Mouse (Mus musculus): ENCODE measurements around the gene Gatd1.

The Gatd1 gene

DNA sequence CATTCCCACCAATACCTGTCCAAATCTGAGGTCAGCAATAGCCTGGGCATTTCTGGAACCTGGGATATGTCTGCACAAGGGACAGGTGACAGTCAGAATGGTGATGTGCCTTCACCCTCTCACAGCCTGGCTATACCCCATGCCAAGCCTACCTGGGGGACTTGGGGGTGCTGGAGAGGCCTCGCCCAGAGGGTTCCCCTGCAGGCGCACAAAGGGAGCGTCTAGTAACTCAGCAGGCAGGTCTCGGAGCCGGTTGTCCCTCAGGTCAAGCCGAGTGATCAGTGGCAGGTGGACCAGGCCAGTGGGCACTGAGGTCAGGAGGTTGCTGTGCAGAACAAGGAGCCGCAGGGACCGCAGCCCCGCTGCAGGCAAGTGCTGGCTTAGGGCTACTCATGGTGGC, 27.5 kb upstream of the Gatd1 start:
- no peak for DNase-seq (ENCODE audit: low spot score)

DNA sequence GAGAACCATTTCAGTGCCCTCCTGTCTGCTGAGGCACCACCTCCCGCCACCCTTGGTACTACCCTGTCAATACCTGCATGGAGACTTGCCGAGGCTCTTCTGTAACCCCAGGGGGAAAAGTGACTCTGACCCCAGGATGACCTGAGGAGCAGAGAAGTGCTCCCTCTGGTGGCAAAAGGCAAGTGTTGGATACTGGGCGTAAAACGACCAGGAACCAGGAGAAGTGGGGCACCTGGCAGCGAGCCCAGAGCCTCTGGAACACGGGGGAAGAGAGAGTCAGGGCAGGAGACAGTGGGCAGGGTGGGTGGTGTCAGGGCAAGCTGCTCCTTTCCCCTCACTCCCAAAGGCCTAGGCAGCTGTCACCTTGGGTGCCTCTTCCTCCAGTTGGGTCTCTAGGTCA, 26.7 kb upstream of the Gatd1 start:
- DNase-seq (ENCODE audit: low spot score): peak; percentile 73

DNA sequence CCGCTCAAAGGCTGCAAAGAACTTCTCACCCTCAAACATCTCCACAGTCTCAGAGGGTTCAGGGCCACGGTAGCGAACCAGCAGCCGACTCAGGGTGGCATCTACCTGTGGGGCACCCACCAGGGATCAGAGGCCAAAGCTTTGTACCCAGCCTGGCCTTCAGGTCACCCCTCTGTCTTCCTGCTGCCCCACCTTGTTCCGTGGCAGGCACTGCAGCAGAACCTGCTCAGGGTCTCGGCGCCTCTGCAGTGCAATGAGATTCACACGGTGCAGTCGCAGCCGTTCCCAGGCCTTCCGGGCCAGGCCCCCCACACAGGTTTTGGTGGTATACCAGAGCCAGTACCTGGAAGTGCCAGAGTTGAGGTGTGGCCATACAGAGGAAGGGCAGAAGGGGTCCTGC, 25.9 kb upstream of the Gatd1 start:
- no peak for DNase-seq (ENCODE audit: low spot score)

DNA sequence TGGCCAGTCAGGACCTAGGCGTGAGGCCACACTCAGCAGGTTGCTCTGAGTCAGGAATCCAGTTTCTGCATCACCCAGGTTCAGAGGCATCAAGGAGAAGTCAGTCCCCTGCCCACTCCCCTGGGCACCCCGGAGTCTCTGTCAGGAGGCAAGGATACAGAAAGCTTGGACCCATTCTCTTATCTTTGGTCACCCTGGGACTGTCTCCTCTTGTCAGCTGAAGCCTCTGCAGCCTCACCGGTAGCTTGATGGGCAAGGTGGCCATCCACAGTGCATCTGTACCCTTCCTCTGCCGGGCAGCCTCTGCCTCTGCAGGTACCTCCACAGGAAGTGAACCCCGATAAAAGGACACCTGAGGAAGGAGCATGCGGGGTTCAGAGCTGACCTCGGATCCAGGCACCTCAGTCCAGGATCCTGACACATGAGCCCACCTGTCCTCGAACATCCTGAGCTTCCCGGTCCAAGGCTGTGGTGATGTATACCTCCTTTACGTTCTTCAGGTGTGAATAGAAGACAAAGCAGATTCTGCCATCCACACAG, 25.3 kb upstream of the Gatd1 start:
- DNase-seq (ENCODE audit: low spot score): no peak

DNA sequence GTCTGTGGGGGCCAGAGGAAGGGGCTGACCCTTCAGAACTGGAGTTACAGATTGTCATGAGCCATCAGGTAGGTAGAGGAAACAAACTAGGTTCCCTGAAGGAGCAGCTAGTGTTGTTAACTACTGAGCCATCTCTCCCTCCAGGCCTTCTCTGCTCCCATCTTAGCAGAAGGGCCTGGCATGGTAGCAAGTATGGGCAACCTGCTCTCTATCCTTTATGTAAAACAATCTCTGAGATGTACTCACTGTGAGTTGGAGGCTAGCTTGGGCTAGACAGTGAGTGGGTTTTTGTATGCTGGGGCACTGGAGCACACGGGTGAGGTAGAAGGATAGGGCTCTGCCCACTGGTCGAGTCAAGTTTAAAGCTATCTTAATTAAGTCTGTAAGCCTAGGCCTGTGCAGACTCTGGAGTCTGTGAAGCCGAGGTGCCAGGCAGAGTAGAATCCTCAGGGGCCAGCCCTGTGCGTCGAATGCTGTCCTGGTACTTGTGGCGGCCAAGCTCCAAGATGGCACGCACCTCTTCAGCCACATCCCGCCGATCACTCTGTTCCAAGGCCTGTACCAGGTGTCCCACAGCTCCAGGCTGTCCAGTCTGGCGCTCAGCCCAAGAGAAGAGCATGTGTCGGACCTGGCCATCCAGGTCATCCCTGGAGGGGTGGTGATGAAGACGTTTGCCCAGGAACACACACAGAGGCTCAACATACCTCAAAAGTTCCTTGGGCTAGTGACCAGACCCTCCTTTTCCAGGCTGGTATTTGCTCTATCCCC, 24.4 kb upstream of the Gatd1 start:
- no peak for DNase-seq (ENCODE audit: low spot score)

DNA sequence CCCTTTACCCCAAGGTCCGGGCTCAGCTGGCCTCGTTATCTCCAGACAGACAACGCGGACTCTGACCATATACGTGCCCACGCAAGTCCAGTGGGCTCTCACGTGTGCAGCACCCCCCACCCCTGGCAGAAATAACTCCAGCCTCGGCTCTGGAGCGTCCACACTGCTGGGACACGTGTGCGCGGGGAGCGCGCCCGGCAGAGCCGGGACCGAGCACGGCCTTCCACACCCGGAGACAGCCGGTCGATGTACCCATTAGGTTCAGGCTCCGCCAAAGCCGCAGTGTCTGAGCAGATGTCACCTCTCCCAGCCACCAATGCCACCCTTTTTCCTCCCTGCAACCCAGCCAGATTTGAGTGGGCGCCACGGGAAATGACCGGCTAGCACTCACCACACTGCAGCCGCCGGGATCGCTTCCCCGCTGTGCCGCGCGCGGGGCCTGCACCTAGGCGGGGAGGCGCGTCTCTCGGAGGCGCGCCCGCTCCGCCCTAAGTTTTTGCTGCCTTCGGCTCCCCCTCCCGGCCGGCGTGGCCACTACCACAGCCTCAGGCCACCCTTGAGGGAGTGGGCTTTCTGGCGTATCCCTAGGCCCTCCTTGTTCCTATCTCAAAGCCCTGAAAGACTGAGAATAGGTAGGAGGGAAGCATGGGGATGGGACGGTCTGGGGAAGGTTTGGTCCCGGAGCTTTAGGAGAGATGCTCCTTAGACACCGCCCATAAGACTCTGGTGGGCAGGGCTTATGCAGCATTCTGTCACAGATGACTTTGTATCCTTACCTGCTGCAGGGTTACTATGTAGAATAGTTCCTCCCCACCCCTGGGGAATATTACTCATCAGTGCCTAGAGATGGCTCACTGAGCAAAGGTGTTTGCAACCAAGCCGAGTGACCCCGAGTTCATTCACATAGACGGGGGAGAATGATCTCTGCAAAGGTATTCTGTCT, 23.5 kb upstream of the Gatd1 start, which contains the start of gene Slc25a22:
Gene Slc25a22 (minus strand): TSS at position 715 of the 943 bp plus-strand sequence.
- DNase-seq (ENCODE audit: low spot score): peak; percentile 92

DNA sequence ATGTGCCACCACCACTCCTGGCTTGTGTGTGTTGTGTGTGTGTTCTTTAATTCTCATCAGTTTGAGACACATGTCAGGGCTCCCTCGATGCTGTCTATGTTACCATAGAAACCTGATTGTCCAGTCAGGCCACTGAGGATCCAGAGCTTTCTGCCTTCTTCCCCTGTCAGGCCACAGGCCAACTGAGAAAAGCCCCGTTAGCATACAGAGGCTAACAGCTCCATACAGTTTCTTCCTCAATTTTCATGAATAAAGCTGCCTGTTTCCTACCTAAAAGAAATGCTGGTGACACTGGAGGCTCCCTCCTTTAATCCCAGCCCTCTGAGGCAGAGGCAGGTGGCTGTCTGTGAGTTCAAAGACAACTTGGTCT, 22.6 kb upstream of the Gatd1 start:
- no peak for DNase-seq (ENCODE audit: low spot score)

DNA sequence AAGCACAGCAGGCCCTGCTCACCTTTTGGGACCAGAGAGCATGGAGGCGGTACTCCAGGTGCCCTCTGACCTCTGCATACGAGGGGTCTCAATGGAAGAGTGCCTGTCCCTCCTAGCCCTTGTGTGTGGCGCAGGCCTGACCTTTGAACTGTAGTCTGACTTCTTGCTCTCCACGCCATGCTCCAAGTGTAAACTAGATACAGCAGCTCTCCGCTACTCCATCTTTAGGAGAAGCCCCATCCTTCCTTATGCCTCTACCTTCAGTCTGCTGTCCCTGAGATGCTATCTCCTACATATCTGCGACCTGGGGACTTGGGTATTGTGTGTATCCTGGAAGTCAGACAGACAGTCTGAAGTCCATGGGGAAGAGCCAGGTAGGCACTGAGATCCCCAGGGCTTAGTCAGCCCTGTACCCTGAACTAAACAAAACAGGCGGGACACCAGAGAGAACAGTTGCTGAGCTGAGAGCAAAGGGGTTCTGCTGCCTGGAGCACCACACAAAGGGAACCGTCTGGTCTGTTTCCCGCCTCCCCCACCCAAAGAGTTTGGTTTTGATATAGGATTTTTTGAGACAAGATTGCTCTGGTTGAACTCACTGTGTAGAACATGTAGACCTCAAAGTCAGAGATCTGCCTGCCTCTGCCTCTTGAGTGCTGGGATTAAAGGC, 22.1 kb upstream of the Gatd1 start:
- no peak for DNase-seq (ENCODE audit: low spot score)

DNA sequence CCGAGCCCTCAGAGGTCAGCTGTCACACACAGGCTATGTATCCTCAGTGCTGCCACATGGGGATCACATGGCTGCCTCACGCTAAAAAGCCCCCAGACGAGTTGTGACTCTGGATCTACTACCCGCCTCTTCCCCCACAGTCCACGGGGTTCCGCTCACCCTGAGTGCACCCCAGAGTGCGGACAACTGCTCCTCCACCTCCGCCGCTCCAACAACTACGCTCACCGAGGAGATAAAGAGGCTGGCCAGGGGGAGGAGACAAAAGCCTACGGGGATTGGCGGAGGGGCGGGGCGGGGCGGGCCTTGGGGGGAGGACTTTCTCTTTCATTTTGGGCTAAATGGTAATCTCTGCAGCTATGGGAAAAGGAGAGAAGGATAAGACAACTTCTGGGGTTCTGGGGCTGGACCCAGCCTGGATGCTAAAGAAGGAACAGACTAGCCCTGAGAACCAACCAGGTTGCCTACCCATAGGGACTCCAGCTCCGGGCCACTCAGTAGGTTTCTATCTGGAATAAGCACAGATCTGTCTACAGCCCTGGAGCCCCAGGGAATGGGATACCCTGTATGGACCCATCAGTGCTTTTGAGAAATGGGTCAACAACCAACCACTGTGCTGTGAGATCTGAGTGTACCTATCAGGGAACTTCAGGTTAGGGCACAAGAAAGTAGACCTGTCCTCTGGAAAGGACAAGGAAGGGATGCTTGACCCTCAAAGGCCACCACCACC, 21.4 kb upstream of the Gatd1 start:
- DNase-seq (ENCODE audit: low spot score): peak; percentile 65

DNA sequence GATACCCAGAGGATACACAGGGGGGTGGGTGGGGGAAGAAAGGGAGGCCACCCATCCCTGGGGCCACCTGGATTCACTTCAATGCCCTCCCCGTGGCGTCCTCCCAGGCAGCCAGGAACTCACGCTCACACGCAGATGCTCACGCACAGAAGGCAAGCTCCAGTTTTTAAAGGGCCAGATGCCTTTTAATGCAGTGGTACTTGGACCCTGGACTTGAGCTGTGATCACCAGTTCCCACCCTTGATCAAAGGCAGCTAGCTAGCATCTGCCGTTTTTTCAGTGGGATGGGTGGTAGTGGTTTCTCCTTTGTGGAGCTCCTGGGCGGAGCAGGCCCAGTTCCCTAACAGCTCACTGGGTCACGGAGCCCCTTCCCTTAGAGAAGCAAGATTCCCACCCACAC, 20.5 kb upstream of the Gatd1 start:
- DNase-seq (ENCODE audit: low spot score): peak; percentile 64

DNA sequence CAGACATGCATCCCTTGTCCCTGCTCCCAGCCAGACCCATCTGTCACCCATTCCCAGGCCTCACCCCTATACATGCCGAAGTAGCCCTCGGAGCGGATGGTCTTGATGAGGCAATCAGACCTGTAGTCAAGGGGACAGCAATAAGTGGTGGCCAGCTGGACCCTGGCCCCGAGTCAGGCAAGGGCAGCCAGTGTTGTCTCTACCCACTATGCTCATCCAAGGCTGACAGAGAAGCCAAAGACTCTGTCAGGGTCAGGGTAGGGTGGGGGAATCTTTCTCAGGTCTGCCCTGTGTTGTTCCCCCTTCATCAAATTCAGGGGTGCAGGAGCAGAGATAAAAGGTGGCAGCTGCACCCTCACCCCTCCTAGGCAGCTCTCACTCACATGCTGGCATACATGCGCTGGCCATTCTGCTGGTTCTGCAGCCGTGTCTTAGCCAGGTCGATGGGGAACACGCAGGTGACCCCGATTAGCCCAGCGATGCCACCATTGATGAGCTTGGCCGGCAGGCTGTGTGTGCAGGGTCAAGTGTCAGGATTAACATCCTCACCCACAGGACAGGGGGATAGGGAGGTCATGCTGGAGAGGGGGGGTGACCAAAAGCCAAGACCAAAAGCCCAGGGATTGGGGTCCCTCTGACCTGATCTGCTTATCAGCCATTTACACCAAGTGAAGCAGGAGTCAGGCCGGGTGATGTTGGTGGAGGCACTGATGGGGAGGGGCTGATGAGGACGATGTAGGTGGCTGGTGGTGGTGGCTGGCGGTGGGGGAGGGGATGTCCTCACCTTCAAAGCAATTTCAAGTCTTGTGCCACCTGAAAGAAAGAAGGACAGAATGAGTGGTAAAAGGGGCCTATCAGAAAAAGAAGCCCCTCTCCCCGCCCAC, 19.8 kb upstream of the Gatd1 start:
- no peak for DNase-seq (ENCODE audit: low spot score)

DNA sequence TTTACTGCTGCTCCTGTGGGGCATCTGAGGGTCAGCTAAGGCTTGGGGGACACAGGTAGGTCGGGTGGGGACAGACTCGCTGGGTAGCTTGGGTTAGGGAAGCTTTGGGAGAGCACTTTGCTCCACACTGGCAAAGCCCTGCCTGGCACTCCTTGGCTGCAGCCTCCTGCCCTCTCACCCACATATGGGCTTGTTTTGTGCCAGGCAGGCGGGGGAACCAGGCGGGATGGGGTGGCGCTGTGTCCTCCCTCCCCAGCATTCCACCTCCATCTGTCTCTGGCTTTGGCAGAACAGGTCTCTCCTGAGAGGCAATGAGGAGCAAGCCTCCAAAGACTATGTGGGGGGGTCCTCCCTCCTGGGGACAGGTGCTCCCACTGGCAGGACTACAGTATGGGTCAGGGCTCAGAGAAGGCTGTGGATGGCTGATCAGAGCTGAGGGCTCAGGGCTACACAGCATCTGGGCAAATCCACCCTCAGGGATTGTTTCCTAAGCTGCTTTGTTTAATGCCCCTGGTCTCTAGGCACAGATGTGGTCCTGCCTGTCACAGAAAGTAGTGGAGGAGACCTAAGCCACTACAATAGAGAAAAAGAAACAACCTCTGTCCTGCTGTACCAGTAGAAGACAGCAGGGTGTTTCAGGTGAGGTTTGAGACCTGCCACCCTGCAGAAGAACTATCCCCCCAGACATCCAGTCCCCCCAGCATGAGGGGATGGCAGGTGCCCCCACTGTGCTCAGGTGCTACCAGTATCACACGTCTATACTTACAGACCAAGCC, 19.0 kb upstream of the Gatd1 start:
- DNase-seq (ENCODE audit: low spot score): no peak

DNA sequence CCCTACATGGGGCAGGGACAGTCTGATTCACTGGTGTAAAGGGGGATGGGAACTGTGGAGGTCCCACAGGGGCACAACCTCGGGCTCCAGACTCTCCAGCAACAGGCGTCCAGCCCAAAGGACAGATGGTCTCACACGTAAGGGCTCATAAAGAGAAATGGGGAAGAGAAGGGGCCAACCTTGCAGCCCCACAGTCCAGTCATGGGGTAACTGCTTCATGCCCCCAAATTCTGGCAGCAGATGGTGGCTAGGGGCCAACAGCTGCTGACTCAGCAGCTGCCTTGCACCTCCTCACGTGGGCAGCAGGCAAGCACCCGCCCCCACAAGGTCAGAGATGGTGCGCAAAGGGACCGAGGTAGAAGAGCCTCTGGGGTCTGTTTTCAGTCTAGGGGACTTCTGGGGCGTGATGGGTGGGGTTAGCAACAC, 18.3 kb upstream of the Gatd1 start:
- DNase-seq (ENCODE audit: low spot score): no peak

DNA sequence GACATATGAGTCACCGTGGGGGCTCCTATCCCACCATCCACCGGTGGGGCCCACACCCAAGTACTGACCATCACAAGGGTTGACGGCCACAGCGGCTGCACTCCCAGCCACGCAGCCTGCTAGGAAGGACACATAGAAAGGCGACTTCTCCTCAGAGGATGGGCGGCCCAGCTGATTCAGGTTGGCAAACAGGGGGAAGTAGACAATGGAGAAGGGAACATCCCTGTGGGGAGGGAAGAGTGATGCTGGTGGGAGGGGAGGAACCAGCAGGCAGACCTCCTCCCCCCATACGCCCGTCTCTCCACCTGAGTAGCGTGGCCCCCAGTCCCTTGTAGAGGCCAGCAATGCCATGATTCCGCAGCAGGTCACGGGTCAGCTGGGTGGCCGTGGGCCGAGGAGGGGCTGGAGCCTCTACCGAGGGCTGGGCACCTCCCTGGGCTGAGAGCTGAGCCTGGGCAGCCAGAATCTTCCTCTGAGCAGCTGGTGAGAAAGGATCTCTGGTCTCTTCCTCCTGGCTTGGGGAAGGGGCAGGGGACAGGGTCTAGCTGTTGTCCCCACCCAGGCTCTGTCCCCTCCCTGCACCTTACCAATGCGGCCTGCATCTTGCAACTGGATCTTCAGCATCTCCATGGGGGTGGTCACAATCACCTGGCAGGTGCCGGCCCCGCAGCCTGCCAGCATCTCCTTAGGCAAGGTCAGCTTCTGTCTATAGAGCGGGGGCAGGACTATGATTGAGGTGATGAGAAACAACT, 17.7 kb upstream of the Gatd1 start:
- no peak for DNase-seq (ENCODE audit: low spot score)

DNA sequence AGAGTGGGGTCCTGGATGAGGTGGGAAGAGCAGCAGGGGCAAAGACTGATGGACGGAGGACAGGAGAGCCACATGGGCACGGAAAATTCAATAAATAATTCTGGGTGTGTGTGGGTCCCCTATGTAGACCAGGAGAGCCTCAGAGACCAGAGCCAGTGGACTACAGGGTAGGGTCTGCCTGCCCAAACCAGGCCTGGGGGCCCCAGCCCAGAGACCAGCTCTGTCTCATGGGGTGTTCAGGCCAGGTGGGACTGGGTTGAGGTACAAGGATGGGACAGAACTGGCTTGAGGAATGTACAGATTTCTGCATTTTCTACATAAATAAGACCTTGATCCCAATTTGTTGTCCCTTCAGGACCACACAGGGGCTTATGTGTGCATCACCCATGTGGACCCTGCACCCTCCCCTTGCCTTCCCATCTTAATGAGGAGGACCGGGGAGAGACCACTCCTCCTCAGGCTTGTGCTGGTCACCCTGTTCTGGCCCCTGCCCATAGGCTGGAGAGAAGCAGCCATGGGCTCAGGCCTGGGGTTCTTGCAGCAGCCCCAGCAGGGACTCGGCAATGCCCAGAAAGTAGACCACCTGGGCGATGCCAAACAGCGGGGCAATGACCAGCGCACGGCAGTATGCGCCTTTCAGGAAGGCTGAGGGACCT, 16.8 kb upstream of the Gatd1 start:
- no peak for DNase-seq (ENCODE audit: low spot score)

DNA sequence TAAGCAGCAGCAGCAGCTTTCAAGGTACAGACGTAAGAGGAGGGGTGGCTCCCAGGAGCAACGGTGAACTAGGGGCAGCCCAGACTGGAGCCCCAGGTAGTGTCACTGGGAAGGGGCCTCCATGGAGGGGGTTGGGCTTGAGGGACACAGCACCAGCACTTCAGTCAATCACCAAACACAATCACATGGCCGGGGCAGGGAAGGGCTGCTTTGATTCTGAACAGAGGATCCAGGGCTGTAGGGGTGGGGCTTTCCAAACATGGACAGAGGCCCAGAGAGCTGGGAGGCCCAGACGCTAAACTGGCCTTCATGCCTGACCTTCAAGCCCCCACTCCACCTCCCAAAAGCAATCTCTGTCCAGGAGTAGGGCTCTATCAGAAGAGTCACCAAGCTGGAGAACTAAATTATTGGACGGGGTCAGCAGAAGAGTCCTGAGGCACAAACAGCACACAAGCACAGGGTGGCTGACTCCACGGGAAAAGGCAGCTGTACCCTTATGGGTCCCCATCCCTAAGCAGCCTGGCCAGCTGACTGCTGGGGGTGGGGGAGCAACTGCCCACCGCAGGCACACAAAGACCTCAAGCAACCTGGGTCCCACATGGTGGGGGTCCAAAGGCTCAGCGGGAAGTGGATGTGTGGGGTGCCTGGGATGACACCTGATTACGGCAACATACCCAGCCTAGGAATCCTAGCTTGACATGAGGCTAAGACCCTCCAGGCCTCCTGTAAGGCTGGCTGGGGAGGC, 16.1 kb upstream of the Gatd1 start:
- no peak for DNase-seq (ENCODE audit: low spot score)

DNA sequence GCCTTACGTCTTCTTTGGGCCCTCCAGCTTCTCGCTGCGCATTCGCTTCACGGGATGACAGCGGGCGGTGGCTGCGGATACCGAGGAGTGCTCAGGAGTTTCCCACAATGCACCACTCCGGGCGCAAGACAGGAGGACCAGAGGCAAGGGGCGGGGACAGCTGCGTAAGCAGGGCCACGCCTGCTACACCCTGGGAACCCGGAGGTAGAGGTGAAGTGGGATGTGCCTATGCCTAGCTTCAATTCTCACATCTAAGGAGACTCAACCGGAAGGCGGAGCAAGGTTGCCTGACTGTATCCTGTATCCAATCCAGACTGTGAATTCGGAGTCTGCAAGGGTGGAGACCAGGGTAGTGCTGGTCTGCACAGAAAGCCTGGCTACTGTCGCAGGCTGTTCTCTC, 15.4 kb upstream of the Gatd1 start, which contains the start of gene Cend1:
Gene Cend1 (minus strand): TSS at position 182 of the 400 bp plus-strand sequence.
- DNase-seq (ENCODE audit: low spot score): peak; percentile 85

DNA sequence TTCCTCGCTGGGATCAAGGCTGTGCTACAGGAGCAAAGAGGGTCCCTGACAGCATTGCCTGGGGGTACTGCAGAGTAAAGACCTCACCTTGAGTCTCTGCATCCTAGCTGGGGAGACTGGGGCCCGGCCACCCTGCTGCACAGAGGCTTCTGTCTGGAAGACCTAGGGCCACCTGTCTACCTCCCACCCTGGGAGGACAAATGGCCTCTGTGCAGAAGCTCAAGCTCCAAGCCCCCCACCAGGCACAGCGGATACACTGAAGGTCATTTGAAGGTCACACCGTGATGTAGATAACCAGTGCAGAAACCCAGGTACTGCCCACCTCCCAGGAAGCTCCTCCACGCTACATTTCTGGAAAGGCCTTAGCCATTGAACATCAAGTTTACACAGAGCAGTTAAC, 14.8 kb upstream of the Gatd1 start:
- DNase-seq (ENCODE audit: low spot score): no peak

Measured in embryo, embryonic 10 days (tissue).